Mouse (Mus musculus) neural tube, embryonic 11.5 days (tissue): ENCODE results near the gene Gpsm3. TPM values are rescaled to one million over a fixed set of nuclear protein-coding genes. Genes with fewer than 3 reads are reported as not detected.

ENCODE experiments used
- ATAC-seq: fragments of 200-750 bp; cut with Nextera tagmentation; 2 replicates; pipeline ENCODE4 v1.8.0; 2017; ENCODE audit warnings: moderate number of reproducible peaks, mild to moderate bottlenecking, moderate TSS enrichment, moderate library complexity; ENCODE audit not compliant: insufficient read depth, low FRiP score, low TSS enrichment
- DNase-seq: peaks from one replicate; pipeline ENCODE4 v3.0.0-alpha.2; 2015; ENCODE audit warnings: low spot score
- H3K27ac ChIP-seq: fragments of 300-500 bp; sonication (generic); 2 replicates; pipeline ENCODE4 v1.5.1; 2014; ENCODE audit warnings: low read depth, mild to moderate bottlenecking, low read length
- H3K27me3 ChIP-seq: fragments of 300-500 bp; sonication (generic); 2 replicates; pipeline ENCODE4 v1.6.1; 2014; ENCODE audit warnings: mild to moderate bottlenecking, low read length, mixed read lengths; ENCODE audit not compliant: control insufficient read depth, insufficient read depth
- H3K36me3 ChIP-seq: fragments of 300-500 bp; sonication (generic); 2 replicates; pipeline ENCODE4 v1.6.1; 2014; ENCODE audit warnings: mild to moderate bottlenecking, low read length, moderate library complexity, mixed read lengths; ENCODE audit not compliant: control insufficient read depth, insufficient read depth
- H3K4me1 ChIP-seq: fragments of 300-500 bp; sonication (generic); 2 replicates; pipeline ENCODE4 v1.6.1; 2014; ENCODE audit warnings: low read length, mixed read lengths; ENCODE audit not compliant: control insufficient read depth, insufficient read depth
- H3K4me2 ChIP-seq: fragments of 300-500 bp; sonication (generic); 2 replicates; pipeline ENCODE4 v1.6.1; 2014; ENCODE audit warnings: low read depth, mild to moderate bottlenecking, moderate library complexity
- H3K4me3 ChIP-seq: fragments of 300-500 bp; sonication (generic); 2 replicates; pipeline ENCODE4 v1.5.1; 2014; ENCODE audit warnings: low read depth, low read length
- H3K9ac ChIP-seq: fragments of 300-500 bp; sonication (generic); 2 replicates; pipeline ENCODE4 v1.6.1; 2014; ENCODE audit warnings: mild to moderate bottlenecking, low read length
- H3K9me3 ChIP-seq: fragments of 300-500 bp; sonication (generic); 2 replicates; pipeline ENCODE4 v1.6.1; 2016; ENCODE audit warnings: low read length; ENCODE audit not compliant: control insufficient read depth
- WGBS: fragments of 180-500 bp; shearing (Covaris S2); extraction: QIAGEN DNeasy Blood & Tissue Kit; methylation state at CpG from one replicate; pipeline ENCODE4 v1.1.7; 2014; 5-methylcytosine and 5-hydroxymethylcytosine counted together
- polyA plus RNA-seq: library from polyadenylated mRNA; unstranded; fragments of >200 nt; fragmentation: Nextera tagmentation; extraction: Ambion mirVana; gene quantifications from 2 replicates; pipeline ENCODE4 v1.2.1, GENCODE M21; 2014

The Gpsm3 gene
- polyA plus RNA-seq, 1 experiment from 2014 or later = 4.0 TPM

DNA sequence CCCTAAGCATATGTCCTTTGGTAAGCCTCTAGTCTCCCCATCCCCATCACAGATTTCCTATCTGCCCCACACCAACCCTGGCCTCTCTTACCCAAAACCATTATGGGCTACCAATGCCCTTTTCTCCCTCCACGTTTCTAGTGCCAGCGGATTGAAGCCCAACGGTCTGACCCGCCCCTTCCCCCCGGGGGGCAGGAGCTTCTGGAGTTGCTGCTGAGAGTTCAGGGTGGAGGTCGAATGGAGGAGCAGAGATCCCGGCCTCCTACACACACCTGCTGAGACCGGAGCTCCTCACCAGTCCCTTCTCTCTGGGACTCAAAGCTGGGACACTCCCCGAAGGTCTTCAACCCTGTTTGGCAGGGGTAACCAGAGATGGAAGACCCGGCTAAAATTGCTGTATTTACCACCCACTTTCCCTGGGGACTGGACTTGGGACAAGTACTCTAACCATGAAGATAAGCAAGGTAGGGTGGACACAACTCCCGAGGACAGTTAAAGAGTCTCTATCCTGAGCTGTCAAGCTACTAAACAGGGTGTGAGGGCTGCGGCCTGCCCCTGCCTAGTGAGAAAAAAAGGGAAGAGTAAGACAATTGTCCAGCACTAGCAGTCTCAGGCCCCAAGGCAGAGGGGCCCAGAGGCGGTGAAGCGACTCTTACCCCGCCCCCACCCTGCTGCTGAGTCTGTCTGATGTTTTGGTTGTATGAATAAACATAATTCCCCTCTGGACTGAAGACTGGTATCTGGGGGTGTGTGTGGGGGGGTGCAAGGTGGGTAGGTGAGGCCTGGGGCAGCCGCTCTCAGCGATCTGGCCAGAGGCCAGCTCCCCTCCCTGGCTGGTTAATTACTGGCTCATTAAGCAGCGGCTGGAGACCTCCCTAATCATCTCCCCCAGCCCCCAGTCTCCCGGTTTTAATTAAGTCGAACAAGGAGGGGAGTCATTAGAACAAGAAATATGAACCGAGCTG lies 1.7 kb downstream of the Gpsm3 start, which contains the start of gene Pbx2:
TSS of gene Pbx2 (plus strand) at position 238 of the 965 bp plus-strand sequence.
- Histone ChIP-seq H3K36me3 (peaks cover 5% of the 10 kb centered on the region; the same call in 1 of the 2 replicates), H3K4me2 (peak within 1 kb of the TSS; percentile 97), H3K4me1 (peaks cover 46% of the 10 kb centered on the region), H3K9me3 (no peaks in the 10 kb centered on the region), H3K27me3 (no peaks in the 10 kb centered on the region), H3K4me3 (peak within 1 kb of the TSS; percentile 98), H3K9ac (peak within 1 kb of the TSS; percentile 97), H3K27ac (peak within 1 kb of the TSS; percentile 98)
- peak; percentile 71 for DNase-seq
- 3% methylated on average over 21 of the region's 21 CpGs for WGBS
- ATAC-seq = peak; percentile 18

DNA sequence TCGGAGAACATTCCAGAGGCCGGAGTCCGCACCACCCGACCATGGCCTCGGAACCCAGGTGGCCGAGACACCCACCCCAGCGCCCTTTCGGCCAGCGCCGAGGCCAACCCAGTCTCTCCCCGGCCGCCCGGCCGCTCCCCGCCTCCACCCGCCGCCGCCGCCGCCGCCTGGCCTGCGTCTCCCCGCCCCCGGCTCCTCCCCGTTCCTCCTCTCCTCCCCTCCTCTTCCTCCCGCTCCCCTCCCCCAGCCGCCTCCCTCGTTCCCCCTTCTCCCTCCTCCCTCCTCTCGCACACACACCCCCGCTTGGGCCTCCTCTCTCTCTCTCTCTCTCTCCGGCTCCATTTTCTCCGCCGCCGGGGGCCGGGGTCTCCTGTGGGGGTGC lies 2.4 kb downstream of the Gpsm3 start:
- H3K4me1 ChIP-seq = peaks cover 44% of the 10 kb centered on the region
- DNase-seq = peak; percentile 92
- peak overlapping the region; percentile 98 for H3K4me3 ChIP-seq
- H3K4me2 ChIP-seq = peak overlapping the region; percentile 97
- H3K36me3 ChIP-seq = peaks cover 5% of the 10 kb centered on the region; the same call in 1 of the 2 replicates
- no peaks in the 10 kb centered on the region for H3K9me3 ChIP-seq
- WGBS = under 1% methylated on average over 17 of the region's 35 CpGs
- H3K27me3 ChIP-seq = no peaks in the 10 kb centered on the region
- peak; percentile 36 for ATAC-seq
- peak overlapping the region; percentile 97 for H3K9ac ChIP-seq
- peak overlapping the region; percentile 98 for H3K27ac ChIP-seq

DNA sequence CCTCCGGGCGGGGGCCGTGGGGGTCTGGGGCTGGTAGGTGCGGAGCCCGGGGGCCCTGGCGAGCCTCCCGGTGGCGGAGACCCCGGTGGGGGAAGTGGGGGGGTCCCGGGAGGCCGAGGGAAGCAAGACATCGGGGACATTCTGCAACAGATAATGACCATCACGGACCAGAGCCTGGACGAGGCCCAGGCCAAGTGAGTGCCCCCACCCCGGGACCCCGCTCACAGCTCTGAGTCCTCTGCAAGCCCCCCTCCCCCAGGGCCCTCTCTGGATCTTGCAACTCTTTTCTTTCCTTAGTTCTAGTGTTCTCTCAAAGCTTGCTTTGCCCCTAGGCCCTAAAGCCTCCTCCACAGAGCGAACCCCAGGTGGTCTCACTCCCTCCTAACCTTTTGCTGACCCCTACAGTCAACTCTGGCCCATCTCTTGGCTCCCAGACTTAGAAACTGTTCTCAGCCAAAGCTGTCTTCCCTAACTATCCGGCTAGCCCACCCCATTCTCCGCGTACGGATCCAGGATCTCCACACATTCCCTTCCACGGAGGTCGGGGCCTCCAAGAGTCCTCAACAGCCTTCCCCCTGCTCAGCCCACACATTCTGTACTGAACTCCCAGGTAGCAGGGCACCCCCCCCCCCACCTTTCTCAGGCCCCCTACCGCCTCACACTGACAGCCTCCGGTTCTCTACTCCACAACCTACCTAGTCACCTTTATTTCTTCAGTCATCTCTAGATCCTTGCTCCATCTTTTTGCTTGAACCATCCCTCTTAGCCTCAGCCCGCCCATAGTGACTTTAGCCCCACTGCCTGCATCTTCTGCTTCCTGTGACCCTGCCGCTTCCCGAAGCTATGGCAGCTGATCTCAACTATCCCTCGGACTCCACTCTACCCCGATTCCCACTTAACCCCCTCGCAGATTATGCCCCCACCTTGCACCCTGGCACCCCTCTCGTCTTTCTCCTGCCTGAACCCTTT lies 3.3 kb downstream of the Gpsm3 start:
- H3K27ac ChIP-seq = peak overlapping the region; percentile 98
- H3K4me1 ChIP-seq = peaks cover 44% of the 10 kb centered on the region
- H3K9me3 ChIP-seq = no peaks in the 10 kb centered on the region
- peak; percentile 32; the same call in 1 of the 2 replicates for ATAC-seq
- H3K36me3 ChIP-seq = peaks cover 5% of the 10 kb centered on the region; the same call in 1 of the 2 replicates
- H3K27me3 ChIP-seq = no peaks in the 10 kb centered on the region
- H3K4me3 ChIP-seq = peak overlapping the region; percentile 98
- 1% methylated on average over 27 of the region's 32 CpGs for WGBS
- peak overlapping the region; percentile 97 for H3K4me2 ChIP-seq
- peak overlapping the region; percentile 97 for H3K9ac ChIP-seq
- DNase-seq = peak; percentile 54

DNA sequence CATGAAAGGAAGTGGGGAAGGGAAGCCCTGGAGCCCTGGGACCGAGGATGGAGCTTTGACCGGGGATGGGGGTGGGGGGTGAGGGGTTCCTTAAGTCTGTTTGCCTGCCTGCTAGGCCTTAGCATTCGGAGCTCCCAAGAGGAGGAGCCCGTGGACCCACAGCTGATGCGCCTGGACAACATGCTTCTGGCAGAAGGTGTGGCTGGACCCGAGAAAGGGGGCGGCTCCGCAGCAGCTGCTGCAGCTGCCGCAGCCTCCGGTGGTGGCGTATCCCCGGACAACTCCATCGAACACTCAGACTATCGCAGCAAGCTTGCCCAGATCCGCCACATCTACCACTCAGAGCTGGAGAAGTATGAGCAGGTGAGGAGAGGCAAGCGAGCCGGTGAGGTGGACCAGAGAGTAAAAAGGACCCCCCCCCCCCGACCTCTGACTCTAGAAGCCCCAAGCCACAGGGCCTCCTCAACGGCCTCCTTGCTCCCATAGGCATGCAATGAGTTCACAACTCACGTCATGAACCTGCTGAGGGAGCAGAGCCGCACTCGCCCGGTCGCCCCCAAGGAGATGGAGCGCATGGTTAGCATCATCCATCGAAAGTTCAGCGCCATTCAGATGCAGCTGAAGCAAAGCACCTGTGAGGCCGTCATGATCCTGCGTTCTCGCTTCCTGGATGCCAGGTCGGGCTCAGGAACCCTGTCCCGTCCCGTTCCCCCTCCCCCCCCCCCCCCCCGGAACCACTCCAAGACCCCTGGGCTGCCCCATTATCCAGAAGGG lies 4.3 kb downstream of the Gpsm3 start:
- Histone ChIP-seq H3K9ac (peak overlapping the region; percentile 97), H3K36me3 (peaks cover 5% of the 10 kb centered on the region; the same call in 1 of the 2 replicates), H3K9me3 (no peaks in the 10 kb centered on the region), H3K4me2 (peak overlapping the region; percentile 97), H3K27ac (0 out of 2 replicates have a peak overlapping the region, but pooled peaks have one; percentile 20), H3K27me3 (no peaks in the 10 kb centered on the region), H3K4me3 (peak overlapping the region; percentile 98), H3K4me1 (peaks cover 34% of the 10 kb centered on the region)
- no peak for DNase-seq
- ATAC-seq = no peak
- 57% methylated on average over 32 of the region's 34 CpGs for WGBS

DNA sequence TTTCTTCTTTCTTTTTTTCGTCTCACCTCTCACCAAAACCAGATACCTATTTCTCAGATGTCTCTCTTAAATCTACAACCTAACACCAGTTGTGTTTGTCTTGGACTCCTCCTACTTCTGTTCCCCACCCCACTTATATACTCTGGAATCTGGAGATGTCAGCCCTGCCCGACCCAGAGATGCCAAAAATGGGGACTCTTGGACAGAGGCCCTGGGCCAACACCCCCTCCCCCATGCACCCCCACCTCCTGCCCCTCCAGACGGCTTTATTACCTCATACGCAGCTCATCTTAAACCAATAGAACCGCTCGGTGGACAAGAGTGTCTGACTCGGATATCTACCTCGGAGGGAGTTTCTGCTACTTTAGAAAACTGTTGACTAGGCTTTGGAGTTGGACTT lies 6.5 kb downstream of the Gpsm3 start:
- WGBS = 79% methylated on average over 8 of the region's 8 CpGs
- peaks cover 15% of the 10 kb centered on the region for H3K4me1 ChIP-seq
- no peak overlapping the region for H3K27ac ChIP-seq
- H3K9me3 ChIP-seq = no peaks in the 10 kb centered on the region
- no peak for ATAC-seq
- H3K9ac ChIP-seq = no peak overlapping the region
- no peak for DNase-seq
- no peaks in the 10 kb centered on the region for H3K27me3 ChIP-seq
- no peak overlapping the region for H3K4me3 ChIP-seq
- peaks cover 9% of the 10 kb centered on the region; the same call in 1 of the 2 replicates for H3K36me3 ChIP-seq
- no peak overlapping the region for H3K4me2 ChIP-seq

DNA sequence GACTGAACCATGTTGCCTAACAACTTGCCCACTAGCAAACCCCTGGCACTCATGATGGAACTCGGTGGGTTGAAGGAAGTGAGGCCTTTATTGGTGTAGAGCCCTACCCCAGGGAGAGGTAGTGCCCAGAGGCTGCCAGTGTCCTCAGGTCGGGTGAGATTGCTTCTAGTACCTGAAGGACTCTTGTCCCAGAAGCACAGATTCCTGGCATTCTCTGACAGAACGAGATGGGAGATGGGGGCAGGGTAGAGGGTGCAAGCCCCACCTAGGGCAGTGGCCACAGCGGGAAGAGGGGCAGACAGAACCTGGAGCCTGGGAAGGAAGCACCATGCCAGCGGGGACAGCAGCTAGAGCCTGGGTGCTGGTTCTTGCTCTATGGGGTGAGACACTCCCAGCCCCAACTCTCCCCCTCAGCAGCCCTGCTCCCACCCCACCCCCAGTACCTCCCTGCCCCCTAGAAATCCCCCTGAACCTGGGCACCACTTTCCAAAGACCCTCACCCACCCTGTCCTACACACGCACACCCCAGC lies 8.0 kb downstream of the Gpsm3 start, which contains the start of gene Ager:
TSS of gene Ager (plus strand) at position 297 of the 530 bp plus-strand sequence.
- Histone ChIP-seq H3K4me3 (no peak within 1 kb of the TSS; the same call in 1 of the 2 replicates), H3K9me3 (no peaks in the 10 kb centered on the region), H3K4me1 (peaks cover 17% of the 10 kb centered on the region), H3K4me2 (no peak within 1 kb of the TSS), H3K27ac (no peak within 1 kb of the TSS), H3K27me3 (no peaks in the 10 kb centered on the region), H3K9ac (no peak within 1 kb of the TSS), H3K36me3 (peaks cover 9% of the 10 kb centered on the region; the same call in 1 of the 2 replicates)
- WGBS = 19% methylated on average over 6 of the region's 6 CpGs
- DNase-seq (no peak), ATAC-seq (no peak)

DNA sequence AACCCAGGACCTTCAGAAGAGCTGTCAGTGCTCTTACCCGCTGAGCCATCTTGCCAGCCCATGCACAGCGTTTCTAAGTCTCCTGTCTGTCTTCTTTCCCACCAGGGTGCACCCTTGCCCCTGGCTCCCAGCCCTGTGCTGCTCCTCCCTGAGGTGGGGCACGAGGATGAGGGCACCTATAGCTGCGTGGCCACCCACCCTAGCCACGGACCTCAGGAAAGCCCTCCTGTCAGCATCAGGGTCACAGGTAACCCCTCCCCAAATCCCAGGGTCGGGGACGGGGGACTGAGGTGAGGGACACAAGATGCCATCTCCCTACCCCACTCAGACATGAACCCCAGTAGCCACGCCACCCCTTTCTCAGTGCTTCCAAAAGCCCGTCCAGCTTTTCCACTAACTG lies 10.3 kb downstream of the Gpsm3 start:
- no peak for ATAC-seq
- Histone ChIP-seq H3K4me3 (no peak overlapping the region), H3K9me3 (no peaks in the 10 kb centered on the region), H3K4me1 (peaks cover 15% of the 10 kb centered on the region), H3K9ac (no peak overlapping the region), H3K36me3 (peaks cover 7% of the 10 kb centered on the region; the same call in 1 of the 2 replicates), H3K27ac (no peak overlapping the region), H3K4me2 (no peak overlapping the region), H3K27me3 (no peaks in the 10 kb centered on the region)
- 79% methylated on average over 9 of the region's 9 CpGs for WGBS
- no peak for DNase-seq
